Mouse (Mus musculus) kidney, adult 8-10 months (tissue): ENCODE results near the gene 4933407L21Rik.

Experiments
- DNase-seq, 2 experiments: peaks; one replicate each; pipeline ENCODE4 v3.0.0; 2022

4933407L21Rik gene

GRCm38 (mm10) chr1:85928057-85928687 lies at the start of gene 4933407L21Rik:
Gene 4933407L21Rik (plus strand): TSS chr1:85928483.
- DNase-seq, result no peak

GRCm38 (mm10) chr1:85882003-85882402 lies 46.3 kb upstream of the 4933407L21Rik start:
- DNase-seq, result no peak

DNA sequence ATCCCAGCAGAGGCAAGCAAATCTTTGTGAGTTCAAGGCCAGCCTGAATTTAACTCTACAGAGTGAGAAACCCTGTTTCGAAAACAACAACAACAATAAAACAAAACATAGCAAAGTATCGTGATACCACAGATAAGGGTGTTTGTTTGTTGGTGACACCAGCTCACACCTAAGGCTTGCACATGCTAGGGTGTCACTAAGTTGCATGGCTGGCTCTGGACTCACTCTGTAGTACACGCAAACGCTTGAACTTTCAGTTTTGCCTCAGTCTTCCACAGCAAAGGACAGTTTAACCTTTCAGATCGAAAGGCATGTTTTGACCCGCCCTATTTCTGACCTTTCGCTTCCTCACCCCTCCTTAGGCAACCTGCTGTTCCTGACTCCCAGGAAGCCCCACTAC lies 41.1 kb upstream of the 4933407L21Rik start:
- DNase-seq, result no peak

- DNase-seq, result peak; percentile 79 to 88
Observed at GRCm38 (mm10) chr1:85894231-85894747, 34.0 kb upstream of the 4933407L21Rik start, which contains the start of gene Itm2c. Gene Itm2c (plus strand): TSS chr1:85894281.

GRCm38 (mm10) chr1:85894748-85895360 lies 33.4 kb upstream of the 4933407L21Rik start:
- DNase-seq, result peak in 1 of 2 experiments; percentile 13

DNA sequence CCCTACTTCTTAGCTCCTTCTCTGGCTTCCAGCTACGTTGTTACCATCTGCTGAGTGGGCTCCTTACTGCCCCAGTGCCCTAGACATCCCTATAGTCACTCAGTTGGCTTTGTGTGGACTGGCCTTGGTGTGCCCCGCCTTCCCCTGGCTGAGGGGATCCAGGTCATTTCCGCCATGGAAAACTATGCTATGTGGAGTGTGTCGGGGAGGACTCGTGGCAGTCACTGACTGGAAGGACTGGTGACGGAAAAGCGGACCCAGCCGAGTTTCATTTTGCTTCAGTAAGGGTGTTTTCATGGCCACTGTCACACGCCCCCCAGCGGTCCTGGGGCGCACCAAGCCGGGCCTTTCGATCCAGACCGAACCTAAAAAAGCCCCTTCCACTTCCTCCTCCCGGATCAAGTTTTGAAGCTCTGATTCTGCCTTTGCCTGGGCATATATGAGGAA lies 32.9 kb upstream of the 4933407L21Rik start:
- DNase-seq, result peak; percentile 45 to 54

- DNase-seq, result no peak
Observed at GRCm38 (mm10) chr1:85896110-85896509, 32.2 kb upstream of the 4933407L21Rik start.

GRCm38 (mm10) chr1:85896781-85897700 lies 31.2 kb upstream of the 4933407L21Rik start:
- DNase-seq, result no peak

DNA sequence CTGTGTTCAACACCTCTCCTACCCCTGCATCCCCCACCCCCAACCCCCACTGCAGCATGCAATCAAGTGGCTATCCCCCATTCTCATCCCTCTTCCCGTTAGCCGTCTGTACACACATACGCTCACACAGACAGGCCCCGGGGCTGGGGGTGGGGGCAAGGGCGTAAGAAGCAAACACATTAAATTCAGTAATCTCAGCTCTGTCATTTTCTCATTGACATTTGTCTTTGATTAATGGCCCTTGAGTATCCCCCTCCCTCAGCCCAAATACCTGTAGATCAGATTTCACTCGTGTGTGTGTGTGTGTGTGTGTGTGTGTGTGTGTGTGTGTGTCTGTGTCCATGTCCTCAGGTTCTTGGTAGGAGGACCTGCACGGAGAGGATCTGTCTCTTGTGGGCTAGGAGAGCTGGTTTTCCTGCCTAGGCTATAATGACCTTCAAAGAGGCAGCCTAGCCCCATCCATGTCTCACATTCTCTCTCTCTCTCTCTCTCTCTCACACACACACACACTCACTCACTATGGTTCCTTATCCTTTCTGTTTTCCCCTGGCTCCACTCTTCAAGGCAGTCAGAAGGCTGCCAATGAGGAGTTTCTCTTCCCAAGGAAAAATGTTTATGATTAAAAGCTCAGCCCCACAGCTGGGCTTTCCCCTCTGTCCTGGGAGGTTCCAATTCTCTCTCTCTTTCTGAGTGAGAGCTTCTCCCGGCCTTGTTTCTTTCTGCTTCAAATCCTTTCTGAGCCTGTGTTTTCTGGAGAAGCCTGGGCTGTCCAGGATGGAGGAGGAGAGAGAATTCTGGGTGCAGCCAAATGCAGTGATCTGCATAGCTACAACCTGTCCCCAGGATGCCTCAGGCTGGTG lies 30.2 kb upstream of the 4933407L21Rik start:
- no peak for DNase-seq

- no peak for DNase-seq
Observed at GRCm38 (mm10) chr1:85898761-85899387, 29.4 kb upstream of the 4933407L21Rik start.

DNA sequence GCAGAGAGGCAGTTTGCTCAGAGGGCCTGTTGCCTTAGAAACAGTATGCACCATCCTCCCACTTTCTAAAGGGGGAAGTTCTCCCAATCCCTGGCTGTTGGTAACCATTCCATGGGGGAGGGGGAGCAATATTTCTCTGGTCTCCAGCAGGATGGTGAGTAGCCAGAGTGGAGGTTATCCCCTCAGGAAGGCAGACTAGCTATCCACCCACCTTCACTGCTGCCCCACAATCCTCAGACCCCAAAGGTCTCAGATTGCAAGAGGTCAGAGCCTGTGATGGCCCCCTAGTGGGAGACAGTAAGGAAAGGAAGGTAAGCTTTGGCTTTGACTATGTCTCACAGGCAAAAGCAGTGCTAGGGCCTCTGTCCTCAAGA lies 28.9 kb upstream of the 4933407L21Rik start:
- DNase-seq, result no peak

- DNase-seq, result no peak
Observed at GRCm38 (mm10) chr1:85900521-85901333, 27.6 kb upstream of the 4933407L21Rik start.

- DNase-seq, result no peak
Observed at GRCm38 (mm10) chr1:85901516-85902107, 26.7 kb upstream of the 4933407L21Rik start.

- no peak for DNase-seq
Observed at GRCm38 (mm10) chr1:85902108-85902561, 26.1 kb upstream of the 4933407L21Rik start.

GRCm38 (mm10) chr1:85906892-85907291 lies 21.4 kb upstream of the 4933407L21Rik start:
- no peak for DNase-seq

GRCm38 (mm10) chr1:85908754-85909590 lies 19.3 kb upstream of the 4933407L21Rik start:
- DNase-seq, result no peak

DNA sequence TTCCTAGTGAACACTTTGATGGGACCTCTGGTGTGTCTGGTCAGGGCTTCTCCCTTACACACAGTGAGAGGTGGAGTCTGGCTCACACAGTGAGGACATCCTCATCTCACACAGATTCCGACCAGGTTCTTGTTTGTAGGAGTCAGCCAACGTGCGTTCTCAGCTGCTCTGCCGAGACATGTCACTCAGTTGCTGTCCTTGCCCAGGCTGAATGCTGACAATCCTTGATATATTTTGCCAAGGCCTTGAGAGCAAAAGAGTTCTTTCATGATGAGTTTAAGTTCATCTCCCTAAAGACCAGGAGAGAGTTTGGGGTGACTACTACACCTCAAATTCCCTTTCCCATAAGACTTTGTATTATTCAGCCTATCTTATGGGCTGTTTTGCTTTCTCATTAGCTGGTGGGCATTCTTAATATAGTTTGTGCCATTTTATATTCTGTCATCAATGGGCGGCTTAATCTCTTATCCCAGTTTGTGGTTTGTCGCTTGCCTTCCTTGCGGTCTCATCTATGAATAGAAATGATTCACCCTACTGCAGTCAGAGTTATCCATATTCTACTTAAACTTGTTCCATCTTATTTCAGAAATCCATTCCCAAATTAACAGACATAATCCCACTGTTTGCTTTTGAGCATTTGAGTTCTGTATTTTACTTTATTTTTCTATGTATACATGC lies 15.1 kb upstream of the 4933407L21Rik start:
- no peak for DNase-seq

DNA sequence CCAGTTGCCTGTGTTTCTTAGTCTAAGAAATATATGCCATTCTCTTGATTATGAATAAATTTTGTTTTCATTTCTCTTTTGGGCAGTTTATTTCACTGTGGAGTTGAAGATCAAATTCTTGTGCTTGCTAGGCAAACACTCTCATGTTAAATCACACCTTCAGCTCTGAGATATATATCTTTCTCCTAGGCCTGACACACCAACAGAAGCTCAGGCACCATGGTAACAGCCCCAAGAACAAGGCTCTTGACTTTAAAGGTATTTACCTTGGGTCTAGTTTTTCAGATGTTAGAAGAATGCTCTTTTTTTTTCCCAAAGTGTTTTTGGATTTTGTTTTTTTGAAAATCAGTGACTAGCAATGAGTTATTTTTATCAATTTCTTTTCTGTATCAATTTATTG lies 12.4 kb upstream of the 4933407L21Rik start:
- DNase-seq, result no peak
